Mouse (Mus musculus) cerebellum, postnatal 25 days (tissue): ENCODE results near the gene Hist1h3f.

Source experiments
- DNase-seq, 2 experiments: peaks; one replicate each; pipeline ENCODE4 v3.0.0; 2021; ENCODE audit warnings: mixed read lengths in 2 of 2

The Hist1h3f gene

DNA sequence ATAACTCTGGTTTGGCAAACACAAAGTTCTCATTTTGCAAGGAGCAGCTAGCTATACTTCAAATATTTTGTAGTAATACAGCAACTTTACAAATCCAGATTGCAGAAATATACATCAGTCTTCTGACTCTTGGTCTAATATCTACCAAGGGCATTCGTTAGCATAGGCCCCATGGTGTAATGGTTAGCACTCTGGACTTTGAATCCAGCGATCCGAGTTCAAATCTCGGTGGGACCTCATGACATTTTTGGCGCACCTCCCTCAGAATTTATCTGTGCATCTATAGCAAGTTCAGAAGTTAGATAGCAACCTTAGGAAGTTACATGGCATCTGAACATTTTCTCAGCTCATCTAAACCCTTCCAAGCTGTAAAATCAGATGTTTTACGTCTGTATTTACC is 25.0 kb upstream of the Hist1h3f start:
- peak; percentile 77 to 84 for DNase-seq

DNA sequence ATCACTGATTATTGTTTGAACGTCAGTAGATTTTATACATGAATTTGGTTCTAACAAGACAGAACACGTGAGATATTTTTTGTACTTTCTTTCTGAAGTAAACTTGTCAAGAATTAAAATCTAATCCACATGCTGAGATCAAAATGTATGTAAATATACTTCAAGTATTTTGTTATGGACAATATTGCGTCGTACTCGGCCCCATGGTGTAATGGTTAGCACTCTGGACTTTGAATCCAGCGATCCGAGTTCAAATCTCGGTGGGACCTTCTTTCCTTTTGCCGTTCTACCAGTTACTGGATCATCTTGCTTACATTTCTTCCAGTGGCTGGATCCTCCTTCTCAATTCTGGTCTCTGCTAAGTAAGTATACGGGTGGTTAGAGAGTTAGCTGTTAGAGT is 24.4 kb upstream of the Hist1h3f start:
- peak; percentile 81 for DNase-seq

- DNase-seq, result peak; percentile 75 to 84
Observed at GRCm38 (mm10) chr13:23521703-23522102, 22.1 kb upstream of the Hist1h3f start.

DNA sequence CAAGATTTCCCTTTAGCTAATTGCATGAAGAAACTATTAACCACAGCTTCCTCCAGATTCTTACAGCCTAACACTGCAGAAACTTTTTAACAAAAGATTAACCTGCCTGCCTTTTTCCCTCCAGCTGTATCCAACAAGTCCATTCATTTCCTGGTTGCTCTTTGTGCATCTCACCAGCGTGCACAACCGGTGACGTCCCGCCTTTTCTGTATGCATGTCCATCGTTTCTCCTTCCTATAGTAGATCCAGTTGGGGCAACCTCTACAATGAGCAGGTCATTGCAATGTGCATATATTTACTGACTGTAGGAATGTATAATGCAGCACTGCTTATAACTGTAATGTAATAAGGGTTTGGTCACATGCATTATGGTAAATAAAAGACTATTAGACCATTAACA is 19.9 kb upstream of the Hist1h3f start:
- no peak for DNase-seq

- DNase-seq, result peak; percentile 83 to 84
Observed at GRCm38 (mm10) chr13:23524654-23525053, 19.2 kb upstream of the Hist1h3f start.

GRCm38 (mm10) chr13:23525901-23526300 is 18.0 kb upstream of the Hist1h3f start:
- no peak for DNase-seq

DNA sequence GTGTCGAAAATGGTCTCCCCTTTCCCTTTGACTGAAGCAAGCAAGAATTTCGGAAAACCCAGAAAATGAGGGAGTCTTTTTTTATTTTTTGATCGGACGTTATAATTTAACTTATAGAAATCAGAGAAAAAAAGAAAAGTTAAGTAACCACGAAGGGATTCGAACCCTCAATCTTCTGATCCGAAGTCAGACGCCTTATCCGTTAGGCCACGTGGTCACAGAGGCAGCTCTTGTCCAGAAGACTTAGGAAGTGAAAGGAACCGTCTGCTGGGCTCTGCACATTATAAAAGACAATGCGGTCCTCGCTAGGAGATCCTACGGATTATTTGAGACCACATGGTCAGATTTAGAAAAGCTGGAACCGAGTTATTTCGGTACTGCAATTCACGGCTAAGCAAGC is 17.5 kb upstream of the Hist1h3f start:
- peak; percentile 91 for DNase-seq

GRCm38 (mm10) chr13:23529005-23529404 is 14.8 kb upstream of the Hist1h3f start:
- DNase-seq, result no peak

DNA sequence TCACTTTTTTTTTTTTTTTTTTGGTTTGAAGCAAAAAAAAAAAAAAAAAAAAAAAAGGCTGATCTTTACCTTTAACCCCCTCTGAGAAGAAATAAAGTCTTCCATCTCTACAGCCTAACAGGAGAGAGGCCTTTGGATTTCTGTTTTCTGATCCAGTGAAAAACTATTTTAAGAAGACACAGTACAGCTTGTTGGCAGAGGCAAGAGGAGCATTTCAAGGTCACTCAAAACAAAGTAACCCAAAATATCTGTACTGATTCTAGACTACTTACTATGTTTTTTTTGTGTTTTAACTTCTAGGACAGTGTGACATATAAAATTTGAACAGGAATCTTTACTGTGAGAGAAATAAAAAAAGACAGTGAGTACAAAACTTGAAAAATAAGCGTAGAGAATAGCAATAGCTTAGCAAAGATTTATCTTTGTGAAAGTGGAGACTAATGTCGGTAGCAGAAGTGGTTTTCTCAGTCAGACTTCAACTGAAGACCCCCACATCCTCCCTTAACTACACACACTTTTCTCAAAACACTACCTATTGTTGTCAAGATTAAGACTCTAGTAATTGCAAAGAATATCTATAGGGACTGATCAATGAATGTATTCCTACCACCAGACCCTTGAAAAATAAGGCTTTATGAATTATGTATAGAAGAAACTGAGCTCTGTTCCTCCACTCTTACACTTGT is 14.2 kb upstream of the Hist1h3f start:
- DNase-seq, result no peak

- DNase-seq, result peak; percentile 61 to 69
Observed at GRCm38 (mm10) chr13:23530181-23530900, 13.5 kb upstream of the Hist1h3f start.

- peak; percentile 97 for DNase-seq
Observed at GRCm38 (mm10) chr13:23530901-23531875, 12.7 kb upstream of the Hist1h3f start, which contains the start of gene Hist1h4h. TSS of gene Hist1h4h (plus strand) at chr13:23531050.

GRCm38 (mm10) chr13:23532262-23533075 is 11.4 kb upstream of the Hist1h3f start:
- DNase-seq, result no peak

GRCm38 (mm10) chr13:23533560-23534367 is 10.1 kb upstream of the Hist1h3f start, which contains the start of gene Hist1h2af:
TSS of gene Hist1h2af (plus strand) at chr13:23533906.
- DNase-seq, result peak; percentile 66 to 75

DNA sequence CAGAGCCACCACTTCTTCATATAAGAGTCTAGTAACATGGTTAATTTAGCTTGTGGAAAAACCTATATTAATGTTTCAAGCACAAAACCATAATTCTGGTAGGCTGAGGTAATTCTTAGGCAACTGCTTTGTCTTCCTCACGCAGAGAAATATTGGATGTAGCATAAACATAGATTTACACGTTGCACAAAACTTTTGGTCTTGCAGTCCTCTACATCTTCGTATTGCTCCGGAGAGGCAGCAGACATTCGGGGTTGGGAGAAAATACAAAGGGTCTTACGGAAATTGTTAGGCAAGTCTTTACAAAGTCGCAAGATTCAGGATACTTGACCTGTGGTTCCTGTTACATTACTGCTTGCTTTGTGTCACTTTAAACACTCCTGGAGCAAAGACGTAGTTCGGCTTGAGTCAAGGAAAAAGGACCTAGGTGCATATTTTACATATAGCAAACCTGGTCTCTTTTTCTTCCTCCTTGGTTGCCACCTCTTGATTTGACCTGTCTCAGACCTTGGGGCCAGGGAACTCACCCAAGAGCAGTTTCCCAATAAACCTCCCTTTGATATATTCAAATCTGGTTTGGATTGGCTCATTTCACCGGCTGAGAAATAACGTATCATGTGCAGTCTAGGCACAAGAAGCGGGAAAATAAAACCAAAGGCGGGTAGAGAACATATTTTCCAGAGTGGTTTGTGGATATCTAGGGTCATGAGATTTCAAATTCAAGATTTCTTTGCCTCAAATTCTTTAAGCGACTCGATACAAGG is 9.3 kb upstream of the Hist1h3f start:
- no peak for DNase-seq

GRCm38 (mm10) chr13:23535137-23536075 is 8.4 kb upstream of the Hist1h3f start, which contains the start of gene Hist1h3g:
TSS of gene Hist1h3g (plus strand) at chr13:23535422.
- peak; percentile 80 to 89 for DNase-seq

DNA sequence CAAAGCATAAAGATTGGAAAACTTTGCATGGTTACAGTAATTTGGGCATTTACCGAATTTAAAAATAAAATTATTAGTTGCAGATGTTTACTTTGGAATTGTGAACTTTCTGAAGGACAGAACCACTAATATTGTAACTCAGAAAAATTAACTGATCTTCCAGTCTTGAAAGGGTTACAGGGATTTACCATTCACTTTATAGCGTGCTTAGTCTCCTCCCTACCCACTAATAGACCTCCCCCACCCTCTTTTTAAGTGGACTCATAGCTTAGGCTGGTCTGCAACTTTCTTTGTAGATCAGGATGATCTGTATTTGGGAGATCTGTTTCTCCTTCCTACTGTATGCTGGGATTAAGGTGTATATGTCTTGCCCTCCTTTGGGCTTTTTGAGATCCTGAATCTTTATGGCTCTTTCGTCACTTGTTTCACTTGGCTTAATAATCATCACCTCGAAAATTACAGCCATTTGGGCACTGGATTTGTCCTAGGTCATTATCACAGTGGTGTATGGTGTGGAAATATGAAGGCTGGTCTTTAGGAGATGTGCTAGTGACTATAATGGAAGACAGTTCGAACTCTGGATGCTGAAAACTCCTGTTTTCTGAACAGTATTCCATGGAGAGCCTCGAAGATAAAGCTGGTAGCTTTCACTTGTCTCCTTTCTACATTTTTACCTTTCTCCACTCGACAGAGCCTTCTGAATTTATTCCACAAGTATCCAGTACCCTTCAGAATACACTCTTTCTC is 7.6 kb upstream of the Hist1h3f start:
- DNase-seq, result no peak

GRCm38 (mm10) chr13:23537006-23537710 is 6.7 kb upstream of the Hist1h3f start:
- DNase-seq, result no peak

DNA sequence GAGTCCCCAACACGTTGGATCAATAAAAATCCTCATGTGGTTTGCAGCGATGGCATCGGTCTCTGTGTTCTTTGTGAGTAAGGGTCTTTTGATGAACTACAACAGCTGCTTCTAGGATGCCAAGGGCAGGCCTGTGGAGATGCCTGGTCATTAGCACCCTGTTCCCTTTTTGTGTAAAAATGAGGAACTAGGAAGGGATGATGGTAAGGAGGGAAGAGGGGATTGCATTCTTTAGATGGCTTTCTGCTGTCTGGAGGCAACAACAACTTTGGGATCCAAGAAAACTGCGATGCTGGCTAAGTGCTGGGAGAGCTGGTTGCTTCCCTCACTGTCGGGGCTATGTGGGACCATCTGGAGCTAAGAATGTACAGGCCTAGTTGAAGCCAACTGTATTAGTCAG is 5.6 kb upstream of the Hist1h3f start:
- DNase-seq, result no peak
